Mouse (Mus musculus) thymus, postnatal 36 days (tissue): Measurements from ENCODE around the gene Ugt1a6a.
"Not testable (repeated sequence)": the region's sequence is repeated elsewhere in the genome, so short reads cannot be mapped to it uniquely, and the experiment has no call there.

Experiments used
- DNase-seq, 2 experiments: peaks; one replicate each; pipeline ENCODE4 v3.0.0; 2022; ENCODE audit warnings: mixed read lengths in 2 of 2

The Ugt1a6a gene

GRCm38 (mm10) chr1:88135229-88135904 is 758 bp downstream of the Ugt1a6a start:
- DNase-seq, result not testable (repeated sequence)

- no peak for DNase-seq
Measured at GRCm38 (mm10) chr1:88136646-88137045, 2.0 kb downstream of the Ugt1a6a start.

- DNase-seq, result no peak
Measured at GRCm38 (mm10) chr1:88137264-88137663, 2.7 kb downstream of the Ugt1a6a start.

GRCm38 (mm10) chr1:88138145-88138544 is 3.5 kb downstream of the Ugt1a6a start:
- no peak for DNase-seq

- DNase-seq, result not testable (repeated sequence)
Measured at GRCm38 (mm10) chr1:88140492-88140891, 5.9 kb downstream of the Ugt1a6a start.

GRCm38 (mm10) chr1:88143966-88144675 is 9.5 kb downstream of the Ugt1a6a start:
- peak; percentile 31 to 37 for DNase-seq

GRCm38 (mm10) chr1:88145278-88145677 is 10.7 kb downstream of the Ugt1a6a start:
- peak; percentile 5 to 9 for DNase-seq

- not testable (repeated sequence) for DNase-seq
Measured at GRCm38 (mm10) chr1:88150133-88150532, 15.5 kb downstream of the Ugt1a6a start.

GRCm38 (mm10) chr1:88158430-88158829 is 23.8 kb downstream of the Ugt1a6a start:
- DNase-seq, result no peak

- no peak for DNase-seq
Measured at GRCm38 (mm10) chr1:88165711-88166110, 31.1 kb downstream of the Ugt1a6a start, which contains the start of gene Ugt1a5. Gene Ugt1a5, plus strand, starts transcription at chr1:88166012.

GRCm38 (mm10) chr1:88172190-88172589 is 37.6 kb downstream of the Ugt1a6a start:
- DNase-seq, result not testable (repeated sequence)

GRCm38 (mm10) chr1:88179657-88180056 is 45.0 kb downstream of the Ugt1a6a start:
- DNase-seq, result no peak

GRCm38 (mm10) chr1:88186325-88186935 is 51.8 kb downstream of the Ugt1a6a start:
- no peak for DNase-seq

- DNase-seq, result no peak
Measured at GRCm38 (mm10) chr1:88192136-88192535, 57.5 kb downstream of the Ugt1a6a start.

- no peak for DNase-seq
Measured at GRCm38 (mm10) chr1:88195687-88196086, 61.1 kb downstream of the Ugt1a6a start.

GRCm38 (mm10) chr1:88197443-88197842 is 62.8 kb downstream of the Ugt1a6a start:
- no peak for DNase-seq

- no peak for DNase-seq
Measured at GRCm38 (mm10) chr1:88199996-88200395, 65.4 kb downstream of the Ugt1a6a start.

- no peak for DNase-seq
Measured at GRCm38 (mm10) chr1:88200456-88200855, 65.8 kb downstream of the Ugt1a6a start, which contains the start of gene Ugt1a2. Gene Ugt1a2, plus strand, starts transcription at chr1:88200601.

- DNase-seq, result peak; percentile 81 to 84
Measured at GRCm38 (mm10) chr1:88205294-88205922, 70.8 kb downstream of the Ugt1a6a start, which contains the start of gene Dnajb3. Gene Dnajb3, minus strand, starts transcription at chr1:88205782.

GRCm38 (mm10) chr1:88206843-88207479 is 72.4 kb downstream of the Ugt1a6a start:
- no peak for DNase-seq

- DNase-seq, result no peak
Measured at GRCm38 (mm10) chr1:88211812-88212211, 77.2 kb downstream of the Ugt1a6a start, which contains the start of gene Ugt1a1. Gene Ugt1a1, plus strand, starts transcription at chr1:88211959.

- no peak for DNase-seq
Measured at GRCm38 (mm10) chr1:88212341-88213045, 77.9 kb downstream of the Ugt1a6a start.
